9 mouse cellular contexts compared by ENCODE assay signal in genomic region chr10:108432194-108432593, GRCm38 (mm10).
A peak's percentile ranks its signal among the peaks of the same experiment; 100 is the strongest.
DNase-seq lines count a peak whose midpoint lies in the region.
"Had no signal": no experiment of that assay in that cellular context is flagged by ENCODE, and none has a peak within 500 bp of the region (broad histone marks: within the 10 kb centered on the region; RNA-seq: fewer than 3 reads in every experiment).

No protein-coding gene starts in this region.

- DNase-seq in lung, adult 18-20 months, result peak; percentile 34 to 64
- no peak for DNase-seq in lung, postnatal 4 days
- DNase-seq in ZHBTc4 (ENCODE audit: low read depth, low spot score), result peak; percentile 84
- peak; percentile 61 for DNase-seq in kidney, adult 9 months
- DNase-seq in lung, postnatal 36 days, result peak; percentile 75
- DNase-seq in urinary bladder, postnatal 25 days (ENCODE audit: low spot score), result no peak
- no peak for DNase-seq in adrenal gland, adult (ENCODE audit: inconsistent age in 2 of 2, low spot score in 1 of 2)
- DNase-seq: cerebellum, adult 9-11 months; spleen, adult 18-20 months had no signal

Comparison
In these comparisons a context has a peak if more than half of its experiments do, and no peak if none do; other contexts are left out.
1. DNase-seq: peak in lung, adult 18-20 months (2 of 2), ZHBTc4 (single experiment), kidney, adult 9 months (single experiment) and lung, postnatal 36 days (single experiment); none in lung, postnatal 4 days (0 of 2), urinary bladder, postnatal 25 days (single experiment) and adrenal gland, adult (0 of 2).